Mouse (Mus musculus) liver, embryonic 14.5 days (tissue): ENCODE measurements around the gene Rd3l. TPM values are rescaled to one million over a fixed set of nuclear protein-coding genes. Genes with fewer than 3 reads are reported as not detected.

Source experiments
- ATAC-seq: fragments of 200-750 bp; cut with Nextera tagmentation; 2 replicates; pipeline ENCODE4 v1.8.0; 2017; ENCODE audit warnings: moderate number of reproducible peaks, mild to moderate bottlenecking, moderate library complexity; ENCODE audit not compliant: insufficient read depth
- DNase-seq, 3 experiments: peaks; one replicate each; pipeline ENCODE4 v3.0.0-alpha.2; 2012 to 2013; ENCODE audit warnings: low read depth in 3 of 3, low spot score in 3 of 3
- H3K27ac ChIP-seq: fragments of 300-500 bp; sonication (generic); 2 replicates; pipeline ENCODE4 v1.5.1; 2014; ENCODE audit warnings: moderate library complexity, mild to moderate bottlenecking, control low read depth, inconsistent platforms
- H3K27me3 ChIP-seq: fragments of 300-500 bp; sonication (generic); 2 replicates; pipeline ENCODE4 v1.6.1; 2014; ENCODE audit warnings: mild to moderate bottlenecking, low read length, moderate library complexity; ENCODE audit not compliant: control insufficient read depth, insufficient read depth
- H3K36me3 ChIP-seq: fragments of 300-500 bp; sonication (generic); replicated peaks from 2 replicates; pipeline ENCODE4 v1.6.1; 2014; ENCODE audit warnings: low read depth; ENCODE audit not compliant: control insufficient read depth, insufficient read depth
- H3K4me1 ChIP-seq, 2 experiments: fragments of 200-500 bp in 1 of 2; fragments of 300-500 bp in 1 of 2; sonication (generic) in 1 of 2; replicated peaks; 2 replicates each; pipeline ENCODE4 v1.6.1; 2012 to 2014; ENCODE audit warnings: antibody characterized with exemption in 1 of 2, inconsistent platforms in 1 of 2, low read length in 1 of 2; ENCODE audit not compliant: control insufficient read depth in 2 of 2, insufficient read depth in 2 of 2
- H3K4me2 ChIP-seq: fragments of 300-500 bp; sonication (generic); 2 replicates; pipeline ENCODE4 v1.6.1; 2014; ENCODE audit warnings: low read depth, mild to moderate bottlenecking, control low read depth, moderate library complexity
- H3K4me3 ChIP-seq, 2 experiments: fragments of 200-500 bp in 1 of 2; fragments of 300-500 bp in 1 of 2; sonication (generic) in 1 of 2; 2 replicates each; pipeline ENCODE4 v1.5.1; 2012 to 2014; ENCODE audit warnings: low read depth in 2 of 2, low read length in 2 of 2, mild to moderate bottlenecking in 2 of 2, control low read depth in 1 of 2, inconsistent platforms in 1 of 2, moderate library complexity in 1 of 2; ENCODE audit not compliant: insufficient read depth in 1 of 2
- H3K9ac ChIP-seq: fragments of 300-500 bp; sonication (generic); replicated peaks from 2 replicates; pipeline ENCODE4 v1.6.1; 2014; ENCODE audit warnings: mild to moderate bottlenecking, control low read depth, moderate library complexity
- H3K9me3 ChIP-seq: fragments of 300-500 bp; sonication (generic); 2 replicates; pipeline ENCODE4 v1.6.1; 2016; ENCODE audit warnings: low read length, mixed read lengths; ENCODE audit not compliant: control insufficient read depth
- CTCF ChIP-seq: IDR thresholded peaks from 2 replicates; pipeline ENCODE4 v1.5.1; 2016; ENCODE audit warnings: antibody characterized with exemption, low read depth, control low read depth
- EP300 ChIP-seq: IDR thresholded peaks from 2 replicates; pipeline ENCODE4 v1.6.1; 2016; ENCODE audit warnings: antibody characterized with exemption, low read depth
- WGBS: fragments of 180-500 bp; shearing (Covaris S2); extraction: QIAGEN DNeasy Blood & Tissue Kit; methylation state at CpG from one replicate; pipeline ENCODE4 v1.1.7; 2014; ENCODE audit not compliant: insufficient replicate concordance; 5-methylcytosine and 5-hydroxymethylcytosine counted together
- polyA plus RNA-seq, 2 experiments: library from polyadenylated mRNA; depleted of rRNA in 1 of 2; stranded (reverse) in 1 of 2; unstranded in 1 of 2; fragments of >200 nt; fragmentation: Nextera tagmentation in 1 of 2; extraction: Ambion mirVana in 1 of 2; gene quantifications; 2 replicates each; pipeline versions ENCODE4 v1.2.1 to v1.2.3; 2012 to 2014

Gene Rd3l
- polyA plus RNA-seq, 2 experiments: not detected

DNA sequence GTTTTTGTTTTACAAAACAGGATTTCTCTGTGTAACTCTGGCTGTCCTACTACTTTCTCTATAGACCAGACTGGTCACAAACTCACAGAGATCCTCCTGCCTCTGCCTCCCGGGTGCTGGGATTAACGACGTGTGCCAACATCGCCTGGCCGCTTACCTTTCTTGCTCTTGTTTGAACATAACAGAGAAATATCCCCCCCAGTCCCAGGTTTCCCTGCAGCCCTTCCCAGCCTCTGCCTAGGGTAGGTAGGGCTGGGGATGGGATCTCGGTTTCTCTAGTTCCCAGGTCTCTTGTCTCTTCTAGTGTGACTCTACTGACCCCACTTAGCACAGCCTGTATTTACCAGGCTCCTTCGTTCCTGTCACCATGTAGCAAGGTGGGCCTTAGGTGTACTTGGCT, 18.6 kb upstream of the Rd3l start:
- H3K4me3 ChIP-seq: no peak overlapping the region
- no peak overlapping the region for H3K9ac ChIP-seq
- no peaks in the 10 kb centered on the region for H3K27me3 ChIP-seq
- no peaks in the 10 kb centered on the region for H3K9me3 ChIP-seq
- DNase-seq (no peak), ATAC-seq (no peak)
- WGBS: 72% methylated on average over 7 of the region's 7 CpGs
- H3K27ac ChIP-seq: no peak overlapping the region
- TF ChIP-seq EP300: no peak
- no peak for TF ChIP-seq CTCF
- no peak overlapping the region for H3K4me2 ChIP-seq
- no peaks in the 10 kb centered on the region for H3K4me1 ChIP-seq
- H3K36me3 ChIP-seq: no peaks in the 10 kb centered on the region

DNA sequence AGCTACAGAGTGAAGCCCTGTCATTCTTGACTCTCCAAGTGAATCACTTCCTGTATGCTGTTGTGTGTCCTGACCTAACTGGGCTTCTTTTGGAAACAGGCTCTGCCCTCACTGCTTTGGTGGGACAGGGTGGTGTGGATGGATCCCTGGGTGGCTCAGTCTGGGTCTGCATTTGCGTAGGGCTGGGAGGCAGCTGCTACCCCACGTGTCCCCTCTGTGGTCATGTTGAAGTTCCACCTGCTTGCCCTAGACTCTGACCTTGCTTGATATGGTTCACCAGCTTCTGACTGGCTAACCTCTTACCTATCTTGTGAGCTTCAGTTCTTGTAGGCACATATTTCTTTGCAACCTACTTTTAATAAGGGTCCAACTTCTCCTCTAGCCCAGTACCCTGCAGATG, 14.0 kb upstream of the Rd3l start:
- TF ChIP-seq EP300: no peak
- no peak for TF ChIP-seq CTCF

DNA sequence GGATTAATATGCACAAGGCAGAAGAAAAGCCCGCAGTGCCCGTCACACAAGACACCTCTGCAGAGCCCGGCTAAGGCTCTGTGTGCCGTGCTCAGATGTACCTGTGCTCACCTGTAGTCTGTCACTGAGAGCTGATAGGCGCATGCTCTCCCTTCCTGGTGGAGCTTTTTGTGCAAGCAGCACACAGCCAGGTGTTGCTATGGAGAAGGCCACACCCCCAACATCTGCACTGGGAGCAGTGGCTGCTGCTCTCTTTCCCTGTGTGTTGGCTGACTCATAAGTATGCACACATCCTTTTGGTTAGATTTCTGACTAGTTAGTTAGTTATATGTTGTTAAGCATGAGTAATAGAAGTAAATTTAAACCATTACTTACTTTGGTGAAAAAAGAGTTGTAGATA, 11.5 kb upstream of the Rd3l start:
- Histone ChIP-seq H3K4me1 (no peaks in the 10 kb centered on the region), H3K4me2 (no peak overlapping the region), H3K4me3 (no peak overlapping the region), H3K27me3 (no peaks in the 10 kb centered on the region), H3K9me3 (no peaks in the 10 kb centered on the region), H3K36me3 (no peaks in the 10 kb centered on the region), H3K27ac (no peak overlapping the region), H3K9ac (no peak overlapping the region)
- WGBS: 79% methylated on average over 5 of the region's 5 CpGs
- no peak for ATAC-seq
- no peak for DNase-seq
- TF ChIP-seq EP300 (no peak), CTCF (no peak)

More for the DNA sequence above, 14.0 kb upstream of the Rd3l start:
- 74% methylated on average over 2 of the region's 2 CpGs for WGBS
- Histone ChIP-seq H3K4me2 (no peak overlapping the region), H3K9me3 (no peaks in the 10 kb centered on the region), H3K36me3 (no peaks in the 10 kb centered on the region), H3K27ac (no peak overlapping the region), H3K4me3 (no peak overlapping the region), H3K27me3 (no peaks in the 10 kb centered on the region), H3K4me1 (no peaks in the 10 kb centered on the region), H3K9ac (no peak overlapping the region)
- DNase-seq (no peak), ATAC-seq (no peak)

DNA sequence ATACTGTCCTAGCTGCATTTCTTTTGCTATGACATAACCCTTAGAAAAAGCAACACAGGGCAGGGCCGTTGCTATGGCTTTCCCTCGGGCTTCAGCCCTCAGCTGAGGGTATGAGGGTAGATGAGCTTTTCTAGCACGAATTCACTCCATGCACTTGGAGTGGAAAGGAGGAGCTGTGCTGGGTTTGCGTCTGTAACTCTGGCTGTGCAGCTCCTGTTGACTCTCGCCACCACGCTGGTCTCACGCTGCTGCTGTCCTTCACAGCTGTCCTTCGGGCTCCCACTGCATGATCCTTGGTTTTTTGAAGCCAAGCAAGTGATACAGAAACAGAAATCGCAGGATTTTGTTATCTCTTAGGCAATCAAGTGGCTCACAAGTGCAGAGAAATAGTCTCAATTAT, 5.6 kb upstream of the Rd3l start:
- no peaks in the 10 kb centered on the region for H3K36me3 ChIP-seq
- ATAC-seq (no peak), DNase-seq (no peak)
- H3K9me3 ChIP-seq: no peaks in the 10 kb centered on the region
- no peak overlapping the region for H3K27ac ChIP-seq
- no peak overlapping the region for H3K9ac ChIP-seq
- H3K4me3 ChIP-seq: no peak overlapping the region
- TF ChIP-seq EP300 (no peak), CTCF (no peak)
- 44% methylated on average over 9 of the region's 9 CpGs for WGBS
- no peaks in the 10 kb centered on the region for H3K27me3 ChIP-seq
- no peaks in the 10 kb centered on the region for H3K4me1 ChIP-seq
- H3K4me2 ChIP-seq: no peak overlapping the region

DNA sequence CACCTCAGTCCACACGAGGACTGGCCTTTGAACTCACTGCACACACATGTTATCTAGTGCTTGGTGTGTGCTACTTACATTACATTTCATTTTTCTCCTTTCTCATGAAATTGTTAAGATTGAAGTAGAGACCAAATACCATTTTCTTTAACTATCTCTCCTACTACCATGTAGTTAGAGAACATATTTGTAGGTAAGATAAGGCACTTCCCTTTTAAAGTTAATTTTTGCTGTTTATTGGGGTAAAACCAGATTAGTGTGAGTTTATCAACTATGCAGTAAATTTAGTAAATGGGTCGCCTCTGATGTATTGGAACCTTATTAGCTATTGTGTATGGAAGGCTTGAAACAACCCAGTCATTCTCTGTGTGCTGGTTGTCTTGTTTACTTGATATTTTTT, 2.0 kb upstream of the Rd3l start:
- Histone ChIP-seq H3K9me3 (no peaks in the 10 kb centered on the region), H3K4me3 (no peak overlapping the region), H3K27ac (no peak overlapping the region), H3K36me3 (no peaks in the 10 kb centered on the region), H3K4me1 (no peaks in the 10 kb centered on the region), H3K27me3 (no peaks in the 10 kb centered on the region), H3K9ac (no peak overlapping the region), H3K4me2 (no peak overlapping the region)
- WGBS: 27% methylated on average over 2 of the region's 2 CpGs
- TF ChIP-seq EP300: no peak
- no peak for ATAC-seq
- DNase-seq: no peak
